Mouse (Mus musculus): ENCODE results near the gene Gm49387.

GRCm38 (mm10) chr14:31555963-31556434 lies 84.7 kb downstream of the Gm49387 start:
- no peak for TF ChIP-seq EP300 (optimal IDR thresholded peaks at IDR 0.05)
- no peak for TF ChIP-seq CTCF (IDR thresholded peaks at IDR 0.05; ENCODE audit: low read depth)

Measured in stomach, postnatal 0 days (tissue).